Mouse (Mus musculus) adrenal gland, postnatal 36 days (tissue): ENCODE data around the gene Syncrip. TPM values are rescaled to one million over a fixed set of nuclear protein-coding genes. Genes with fewer than 3 reads are reported as not detected.

Source experiments
- total RNA-seq, 2 experiments: library from RNA; stranded (reverse); gene quantifications; 2 replicates each; pipeline ENCODE4 v1.2.3; 2021

Syncrip gene
- total RNA-seq, 2 experiments from 2014 or later, result 80.5 to 84.8 TPM

Other genes starting within 250 kb of the Syncrip start
- 10 to 100 TPM; 13.3 to 14.3 TPM for gene Nt5e, start 155.4 kb downstream of the Syncrip start, total RNA-seq
- 10 to 100 TPM; 44.5 to 59.5 TPM for gene Snx14, start 43.6 kb downstream of the Syncrip start, total RNA-seq
- gene Gm20537, start 26.0 kb downstream of the Syncrip start, total RNA-seq, result under 1 TPM in 1 of 2 experiments, not detected in 1; 0.73 TPM
- gene Zfp949, start 65.4 kb upstream of the Syncrip start, total RNA-seq, result 1 to 10 TPM; 7.7 to 8.8 TPM
- under 1 TPM; 0.36 to 0.76 TPM for gene Trim43a, start 98.3 kb upstream of the Syncrip start, total RNA-seq
- 10 to 100 TPM; 30.6 to 38.7 TPM for gene Mthfsl, start 237.7 kb upstream of the Syncrip start, total RNA-seq
- gene Bcl2a1d, start 249.3 kb upstream of the Syncrip start, total RNA-seq, result 1 to 10 TPM in 1 of 2 experiments, under 1 TPM in 1; 0.53 to 1.3 TPM